Mouse (Mus musculus) spleen, embryonic (tissue): Measurements from ENCODE around the gene Parp4.

Experiments used
- CTCF ChIA-PET: fragments of 350-600 bp; sonication (Branson Sonifier 250); formaldehyde crosslinking; loops from one replicate; lab custom pipeline; 2022; lab: Charles Lee

Gene Parp4

GRCm38 (mm10) chr14:56575416-56575815 lies at the start of gene Parp4, which contains the start of gene Cenpj:
TSS of gene Parp4 (plus strand) at chr14:56575619.
TSS of gene Cenpj (minus strand) at chr14:56575425.
- CTCF ChIA-PET: no interaction called here

DNA sequence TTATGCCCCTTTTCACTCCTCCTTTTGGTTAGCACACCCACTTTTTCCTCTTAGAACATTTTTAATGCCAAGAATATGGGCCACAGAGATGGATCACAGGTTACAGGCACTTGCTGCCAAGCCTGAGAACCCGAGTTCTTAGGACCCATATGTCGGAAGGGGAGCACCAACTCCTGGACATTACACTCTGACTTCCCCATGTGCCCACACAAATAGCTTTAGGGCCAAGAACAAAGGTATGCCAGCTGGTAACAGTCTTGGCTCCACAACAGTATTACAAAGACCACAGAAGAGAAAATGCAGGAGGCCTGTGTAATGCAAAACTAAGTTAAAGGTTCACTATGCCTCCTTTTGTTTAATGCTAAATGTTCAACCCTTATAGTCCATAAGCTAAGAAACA lies 44.6 kb upstream of the Parp4 start:
- CTCF ChIA-PET: no interaction called here

DNA sequence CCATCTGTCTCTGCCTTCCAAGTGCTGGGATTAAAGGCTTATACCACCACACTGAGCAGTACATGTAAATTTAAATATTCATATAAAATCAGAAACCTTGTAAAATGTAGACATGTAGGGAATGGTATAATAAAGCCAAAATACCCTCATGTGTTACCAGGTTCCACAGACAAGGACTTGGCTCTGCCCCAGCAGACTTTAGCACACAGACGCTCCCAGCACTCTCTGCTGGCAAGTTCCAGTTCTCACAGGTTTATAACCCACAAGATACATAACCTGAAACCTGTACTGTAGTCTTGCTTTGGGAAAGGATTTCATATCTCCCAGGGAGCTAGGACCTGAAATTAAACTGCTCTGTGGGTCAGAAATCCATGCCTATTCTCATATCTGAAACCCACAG lies 30.5 kb upstream of the Parp4 start:
- CTCF ChIA-PET: no interaction called here

DNA sequence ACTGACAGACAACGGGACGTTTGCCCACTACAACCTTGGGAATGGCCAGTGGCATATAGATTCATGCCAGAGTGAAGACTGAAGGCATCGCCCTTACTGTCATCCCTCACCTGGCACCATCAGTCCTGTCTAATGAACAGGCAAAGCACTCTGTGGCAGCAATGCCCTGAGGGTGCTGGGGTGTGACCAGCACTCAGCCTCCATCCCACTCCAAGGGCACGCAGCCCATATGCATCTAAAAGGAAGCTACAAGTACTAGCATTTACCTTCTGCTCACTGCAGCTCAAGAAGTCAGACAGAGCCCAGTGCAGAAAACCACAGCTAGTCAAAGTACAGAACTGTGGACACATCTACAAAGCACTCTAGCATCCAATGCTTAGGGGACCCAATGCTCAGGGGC lies 29.9 kb upstream of the Parp4 start:
- CTCF ChIA-PET: no interaction called here

DNA sequence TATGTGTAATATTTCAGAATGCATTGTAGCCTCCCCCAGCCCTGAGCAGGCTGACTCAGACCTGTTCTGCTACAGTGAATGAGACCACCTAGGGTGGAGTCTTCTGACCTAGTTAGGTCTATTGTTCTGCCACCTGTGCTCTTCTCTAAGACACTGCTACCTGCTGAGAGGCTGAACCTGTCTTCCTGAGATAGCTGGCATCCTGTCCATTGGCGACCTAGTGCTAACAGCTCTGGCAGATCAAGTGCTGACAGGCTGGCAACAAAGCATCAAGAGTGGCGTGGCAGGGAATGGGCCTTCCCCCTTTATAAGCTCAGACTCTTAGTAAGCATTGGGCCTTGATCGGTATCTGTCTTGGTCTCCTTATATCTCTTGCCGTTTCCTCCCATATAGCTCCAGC lies 24.5 kb upstream of the Parp4 start:
- CTCF ChIA-PET: no interaction called here

- CTCF ChIA-PET: no interaction called here
Observed at GRCm38 (mm10) chr14:56552924-56553323, 22.5 kb upstream of the Parp4 start.

DNA sequence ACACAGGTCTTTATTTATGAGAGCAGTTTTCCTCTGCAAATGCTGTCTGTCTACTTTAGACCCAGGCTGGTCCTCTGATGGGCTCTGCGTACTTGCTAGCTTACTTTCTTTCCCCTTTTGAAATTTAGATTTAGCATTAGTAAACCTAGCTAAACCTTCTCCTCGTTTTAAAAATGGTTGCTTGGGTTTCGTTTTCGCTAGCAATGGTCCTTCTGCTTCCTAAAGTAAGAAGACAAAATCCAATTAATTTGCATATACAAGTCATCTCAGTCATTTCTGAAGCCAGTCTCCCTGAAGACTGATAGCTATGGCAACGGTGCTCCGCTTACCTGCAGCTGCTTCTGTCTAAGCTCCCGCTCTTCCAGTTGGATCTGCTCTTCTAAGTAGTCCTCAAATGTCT lies 22.1 kb upstream of the Parp4 start:
- CTCF ChIA-PET: no interaction called here

DNA sequence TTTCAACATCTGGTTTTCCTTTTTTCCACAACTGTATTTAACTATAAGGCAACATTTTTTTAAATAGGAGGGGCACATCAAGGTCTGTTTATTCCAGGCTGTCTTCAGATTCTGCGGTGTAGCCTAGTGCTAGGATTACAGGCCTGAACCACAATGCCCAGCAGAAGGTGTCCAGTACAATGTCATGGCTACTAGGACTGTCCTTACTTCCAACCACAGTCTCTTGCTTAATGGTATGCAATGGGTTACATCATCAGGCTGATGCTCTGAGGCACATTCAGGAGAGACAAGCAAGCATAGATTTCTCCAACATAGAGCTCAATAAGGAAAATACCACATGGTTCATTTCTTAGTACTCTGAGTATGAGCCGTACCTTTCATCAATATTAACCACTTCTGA lies 20.7 kb upstream of the Parp4 start:
- CTCF ChIA-PET: no interaction called here

DNA sequence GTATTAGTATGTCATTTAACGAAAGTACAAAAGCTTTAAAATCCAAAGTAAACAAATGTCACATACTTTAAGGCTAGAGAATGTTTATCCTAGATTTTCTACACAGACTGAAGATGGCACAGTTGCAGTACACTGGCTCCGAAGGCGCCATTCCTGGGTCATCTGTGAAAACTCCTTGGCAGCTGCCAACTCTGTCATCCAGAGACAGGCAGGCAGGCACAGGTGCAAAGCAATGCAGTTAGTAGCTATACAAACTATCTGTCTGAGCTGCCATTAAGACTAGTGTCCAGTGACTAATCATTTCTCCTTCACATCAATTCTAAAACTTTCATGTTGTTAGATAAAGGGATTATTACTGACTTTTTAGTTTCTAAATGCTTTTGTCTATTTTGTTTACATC lies 16.3 kb upstream of the Parp4 start:
- CTCF ChIA-PET: interaction anchor here (0.6 kb wide), 1 partner anchor 18 kb away, joined by 3 read pairs; no protein-coding TSS in a partner anchor

GRCm38 (mm10) chr14:56567476-56567875 lies 7.9 kb upstream of the Parp4 start:
- CTCF ChIA-PET: no interaction called here

GRCm38 (mm10) chr14:56569041-56569440 lies 6.4 kb upstream of the Parp4 start:
- CTCF ChIA-PET: interaction anchor here (0.5 kb wide), 1 partner anchor 255 kb away, joined by 7 read pairs; no protein-coding TSS in a partner anchor

DNA sequence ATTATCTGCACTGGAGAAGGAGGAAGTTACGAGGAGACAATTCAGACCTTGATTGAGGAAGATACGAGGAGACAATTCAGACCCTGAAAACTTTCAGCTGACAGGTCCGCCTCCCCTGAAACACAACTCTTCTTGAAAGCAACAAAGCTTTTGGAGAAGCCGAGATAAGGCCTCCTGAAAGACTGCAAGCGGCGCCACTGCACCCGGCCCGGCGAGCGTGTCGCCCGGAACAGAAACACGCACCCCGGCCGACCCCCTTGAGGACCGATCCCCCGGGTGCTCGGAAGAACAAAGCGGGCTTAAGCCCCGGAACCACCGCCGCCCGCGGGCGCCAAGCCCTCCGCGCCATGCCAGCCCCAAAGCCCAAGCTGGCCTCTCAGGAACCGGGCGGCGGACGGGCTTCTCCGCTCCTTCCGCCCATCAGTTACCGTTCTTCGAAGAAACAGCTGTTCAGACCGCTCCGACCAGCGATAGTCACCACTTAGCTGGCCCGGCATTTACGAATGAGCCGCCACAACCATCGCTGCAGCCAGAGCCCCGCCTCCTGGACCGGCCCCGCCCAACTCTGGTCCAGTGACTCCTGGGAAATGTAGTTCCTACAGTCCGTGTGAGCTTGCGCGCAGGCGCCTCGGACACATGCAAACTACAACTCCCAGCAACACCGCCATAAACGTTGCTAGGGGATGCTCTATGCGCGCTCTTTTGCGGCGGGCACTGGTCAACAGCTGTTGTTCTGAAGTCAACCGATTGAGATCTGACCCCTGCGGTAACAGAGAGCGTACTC lies 3.9 kb upstream of the Parp4 start:
- CTCF ChIA-PET: interaction anchor here (0.6 kb wide), 1 partner anchor 53 kb away, joined by 3 read pairs; no protein-coding TSS in a partner anchor

- CTCF ChIA-PET: no interaction called here
Observed at GRCm38 (mm10) chr14:56572546-56572945, 2.9 kb upstream of the Parp4 start.

- CTCF ChIA-PET: no interaction called here
Observed at GRCm38 (mm10) chr14:56575969-56576901, 816 bp downstream of the Parp4 start.

DNA sequence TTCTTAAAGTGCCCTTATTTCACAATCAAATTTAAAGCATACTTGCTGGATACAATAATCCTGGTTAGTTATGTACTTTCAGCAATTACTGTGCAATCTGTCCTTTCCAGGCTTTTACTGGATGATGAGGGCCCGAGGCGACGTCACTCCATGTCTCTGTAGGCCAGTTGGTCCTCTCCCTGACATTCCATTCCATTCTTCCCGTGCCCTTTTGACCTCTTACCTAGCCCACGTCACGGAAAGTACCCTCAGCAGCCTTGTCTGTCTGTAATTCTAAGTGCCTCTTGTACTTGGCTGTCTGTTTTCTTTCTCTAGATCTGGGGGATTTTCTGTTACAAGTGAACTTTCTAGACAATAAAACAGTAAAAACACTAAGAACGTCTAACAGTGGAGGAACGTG lies 3.6 kb downstream of the Parp4 start:
- CTCF ChIA-PET: no interaction called here

DNA sequence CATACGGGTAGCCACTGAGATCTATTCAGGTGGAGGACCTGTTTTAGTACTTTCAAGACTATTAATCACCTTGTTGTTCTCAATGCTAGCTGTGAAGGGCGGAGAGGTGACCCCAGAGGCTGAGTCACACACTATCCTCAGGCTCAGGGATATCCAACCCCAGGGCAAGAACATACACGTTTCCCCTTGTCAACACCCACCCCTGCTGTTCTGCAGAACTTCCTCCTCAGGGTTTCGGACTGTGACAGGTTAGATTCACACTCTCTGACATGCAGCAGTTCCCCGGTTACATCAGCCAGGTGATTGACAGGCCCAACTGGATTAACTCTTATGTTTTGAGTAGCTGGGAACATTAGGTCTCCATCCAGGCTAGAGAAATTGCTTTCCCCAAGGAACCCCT lies 5.7 kb downstream of the Parp4 start:
- CTCF ChIA-PET: interaction anchor here (0.7 kb wide), 1 partner anchor 244 kb away, joined by 5 read pairs; no protein-coding TSS in a partner anchor

DNA sequence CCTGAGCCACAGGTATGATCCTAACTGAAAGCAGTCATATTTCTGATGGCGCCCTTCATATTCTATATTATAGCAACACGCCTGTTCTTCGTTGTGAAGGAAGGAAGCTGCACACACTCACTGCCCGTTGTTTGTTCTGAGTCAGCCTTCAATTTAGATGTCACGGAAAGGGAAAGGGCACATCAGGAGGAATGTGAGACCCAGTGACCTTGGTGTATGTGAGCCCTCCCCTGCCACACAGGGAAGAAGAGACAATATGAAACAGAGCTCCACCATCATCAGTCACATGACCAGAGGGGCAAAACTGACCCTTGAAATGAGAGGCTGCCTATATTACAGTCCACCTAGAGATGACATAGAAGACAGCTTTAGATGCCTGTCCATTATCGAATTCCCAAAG lies 6.9 kb downstream of the Parp4 start:
- CTCF ChIA-PET: no interaction called here

DNA sequence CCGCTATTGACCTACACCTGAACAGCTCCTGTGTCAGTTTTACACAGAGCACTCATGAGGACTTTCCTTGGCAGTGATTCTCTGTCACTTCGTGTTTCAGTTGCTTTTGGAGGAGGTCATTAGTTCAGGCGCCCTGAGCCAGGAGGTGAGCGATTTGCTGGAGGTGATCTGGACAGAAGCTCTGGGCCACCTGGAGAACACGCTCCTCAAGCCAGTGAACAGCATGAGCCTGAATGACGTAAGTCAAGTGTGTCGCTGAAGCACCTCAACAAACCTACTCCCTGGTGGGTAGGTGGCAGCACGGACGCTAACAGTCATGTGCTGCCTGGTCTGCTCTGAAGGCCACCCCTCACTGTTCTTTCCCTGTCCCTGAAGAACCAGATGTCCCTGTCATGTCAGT lies 16.8 kb downstream of the Parp4 start:
- CTCF ChIA-PET: no interaction called here

GRCm38 (mm10) chr14:56594811-56595210 lies 19.4 kb downstream of the Parp4 start:
- CTCF ChIA-PET: no interaction called here

DNA sequence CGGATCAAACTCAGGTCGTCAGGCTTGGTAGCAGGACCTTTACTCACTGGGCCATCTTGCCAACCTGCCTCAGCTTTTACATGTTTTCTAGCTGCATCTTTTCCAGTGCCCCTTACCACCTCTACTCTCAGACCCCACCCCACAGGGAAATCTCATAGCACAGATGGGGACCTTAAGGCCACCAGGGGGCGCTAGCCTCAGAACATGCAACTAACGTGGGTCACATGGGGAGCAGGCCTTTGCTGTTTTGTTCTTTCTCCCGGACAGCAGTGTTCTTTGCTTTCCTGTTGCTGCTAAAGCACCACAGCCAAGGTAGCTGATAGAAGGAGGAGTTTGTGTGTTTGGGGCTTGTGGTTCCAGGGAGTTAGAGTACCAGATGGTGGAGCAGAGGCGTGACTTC lies 23.3 kb downstream of the Parp4 start:
- CTCF ChIA-PET: no interaction called here

GRCm38 (mm10) chr14:56602069-56602468 lies 26.6 kb downstream of the Parp4 start:
- CTCF ChIA-PET: no interaction called here

GRCm38 (mm10) chr14:56604438-56604837 lies 29.0 kb downstream of the Parp4 start:
- CTCF ChIA-PET: no interaction called here
